Mouse (Mus musculus): ENCODE results near the gene Anxa6.

- TF ChIP-seq CTCF (IDR thresholded peaks at IDR 0.05; ENCODE audit: low read depth, low read length) (no peak), POLR2A (IDR thresholded peaks at IDR 0.05; ENCODE audit: borderline replicate concordance, low read depth, low read length) (no peak)
These were observed 21.8 kb downstream of the Anxa6 start for GRCm38 (mm10) chr11:55011440-55011839.

All from bone marrow macrophage, adult 2 months (primary cell).